Mouse (Mus musculus) stomach, embryonic 16.5 days (tissue): ENCODE measurements around the gene Grin1. TPM values are rescaled to one million over a fixed set of nuclear protein-coding genes. Genes with fewer than 3 reads are reported as not detected.
A peak's percentile ranks its signal among the peaks of the same experiment; 100 is the strongest.
"Not testable (repeated sequence)": the region's sequence is repeated elsewhere in the genome, so short reads cannot be mapped to it uniquely, and the experiment has no call there.

Experiments
- ATAC-seq: fragments of 200-750 bp; cut with Nextera tagmentation; 2 replicates; pipeline ENCODE4 v1.8.0; 2017; ENCODE audit warnings: moderate number of reproducible peaks, moderate TSS enrichment; ENCODE audit not compliant: insufficient read depth, low FRiP score
- H3K27ac ChIP-seq: fragments of 300-500 bp; sonication (generic); 2 replicates; pipeline ENCODE4 v1.5.1; 2014; ENCODE audit warnings: low read length
- H3K27me3 ChIP-seq: fragments of 300-500 bp; sonication (generic); 2 replicates; pipeline ENCODE4 v1.6.1; 2014; ENCODE audit warnings: low read length, control low read depth, mixed read lengths; ENCODE audit not compliant: control insufficient read depth, insufficient read depth
- H3K36me3 ChIP-seq: fragments of 300-500 bp; sonication (generic); 2 replicates; pipeline ENCODE4 v1.6.1; 2014; ENCODE audit warnings: low read length; ENCODE audit not compliant: control insufficient read depth, insufficient read depth
- H3K4me1 ChIP-seq: fragments of 300-500 bp; sonication (generic); 2 replicates; pipeline ENCODE4 v1.6.1; 2014; ENCODE audit warnings: low read length, control low read depth, mixed read lengths; ENCODE audit not compliant: control insufficient read depth, insufficient read depth
- H3K4me2 ChIP-seq: fragments of 300-500 bp; sonication (generic); 2 replicates; pipeline ENCODE4 v1.6.1; 2014; ENCODE audit warnings: low read depth, low read length, mixed read lengths
- H3K4me3 ChIP-seq: fragments of 300-500 bp; sonication (generic); replicated peaks from 2 replicates; pipeline ENCODE4 v1.5.1; 2014; ENCODE audit warnings: mild to moderate bottlenecking, low read length
- H3K9ac ChIP-seq: fragments of 300-500 bp; sonication (generic); 2 replicates; pipeline ENCODE4 v1.6.1; 2014; ENCODE audit warnings: low read length
- H3K9me3 ChIP-seq: fragments of 300-500 bp; sonication (generic); replicated peaks from 2 replicates; pipeline ENCODE4 v1.6.1; 2016; ENCODE audit warnings: low read length, control low read depth; ENCODE audit not compliant: control insufficient read depth
- WGBS: fragments of 180-500 bp; shearing (Covaris S2); extraction: QIAGEN DNeasy Blood & Tissue Kit; methylation state at CpG from one replicate; pipeline ENCODE4 v1.1.7; 2014; 5-methylcytosine and 5-hydroxymethylcytosine counted together
- polyA plus RNA-seq: library from polyadenylated mRNA; unstranded; fragments of >200 nt; fragmentation: Nextera tagmentation; extraction: Ambion mirVana; gene quantifications from 2 replicates; pipeline ENCODE4 v1.2.1, GENCODE M21; 2015

Grin1 gene
- polyA plus RNA-seq, 1 experiment from 2014 or later = 2.0 TPM

DNA sequence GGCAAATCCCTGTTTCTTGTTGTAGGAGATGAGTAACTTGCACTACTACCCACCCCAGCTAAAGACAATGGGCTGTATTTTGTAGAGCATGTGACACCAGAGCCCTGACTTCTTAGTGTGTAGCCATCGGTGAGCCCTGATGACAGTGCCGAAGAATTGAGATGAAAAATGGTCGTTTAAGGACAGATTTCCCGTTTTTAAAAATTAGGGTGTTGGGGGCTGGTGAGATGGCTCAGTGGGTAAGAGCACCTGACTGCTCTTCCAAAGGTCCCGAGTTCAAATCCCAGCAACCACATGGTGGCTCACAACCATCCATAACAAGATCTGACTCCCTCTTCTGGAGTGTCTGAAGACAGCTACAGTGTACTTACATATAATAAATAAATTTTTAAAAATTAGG lies 61.7 kb downstream of the Grin1 start:
- not testable (repeated sequence) for H3K9ac ChIP-seq, H3K4me2 ChIP-seq, H3K27me3 ChIP-seq, H3K27ac ChIP-seq, H3K4me3 ChIP-seq, ATAC-seq, H3K36me3 ChIP-seq, H3K9me3 ChIP-seq
- peaks cover 14% of the 10 kb centered on the region for H3K4me1 ChIP-seq
- 89% methylated on average over 5 of the region's 5 CpGs for WGBS

DNA sequence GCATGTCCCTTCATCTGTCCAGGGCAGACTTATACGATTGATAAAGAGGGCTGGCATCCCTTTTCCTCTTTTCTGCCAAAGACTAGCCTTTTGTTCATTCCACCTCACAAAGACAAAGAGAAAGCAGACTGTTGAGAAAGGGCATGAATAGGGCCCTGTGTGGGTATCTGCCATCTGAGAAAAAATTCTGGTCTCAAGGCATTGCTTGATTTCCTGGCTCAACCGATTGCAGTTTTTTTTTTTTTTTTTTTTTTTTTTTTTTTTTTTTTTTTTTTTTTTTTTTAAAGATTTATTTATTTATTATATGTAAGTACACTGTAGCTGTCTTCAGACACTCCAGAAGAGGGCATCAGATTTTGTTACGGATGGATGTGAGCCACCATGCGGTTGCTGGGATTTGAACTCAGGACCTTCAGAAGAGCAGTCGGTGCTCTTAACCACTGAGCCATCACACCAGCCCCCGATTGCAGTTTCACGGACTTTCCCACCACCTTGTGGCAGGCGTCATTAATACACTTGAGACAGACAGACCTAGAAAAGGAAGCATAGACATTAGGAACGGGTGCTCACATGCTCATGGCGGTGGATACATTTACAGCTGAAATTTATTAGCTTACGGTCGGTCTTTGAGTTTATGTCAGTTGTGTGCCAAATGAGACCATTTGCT lies 62.4 kb downstream of the Grin1 start:
- not testable (repeated sequence) for H3K36me3 ChIP-seq, H3K9me3 ChIP-seq, H3K27ac ChIP-seq, H3K27me3 ChIP-seq, ATAC-seq
- Histone ChIP-seq H3K4me2 (peak overlapping the region; percentile 81), H3K4me3 (peak overlapping the region; percentile 85), H3K4me1 (peaks cover 14% of the 10 kb centered on the region), H3K9ac (peak overlapping the region; percentile 84; the same call in 1 of the 2 replicates)
- 56% methylated on average over 12 of the region's 12 CpGs for WGBS

DNA sequence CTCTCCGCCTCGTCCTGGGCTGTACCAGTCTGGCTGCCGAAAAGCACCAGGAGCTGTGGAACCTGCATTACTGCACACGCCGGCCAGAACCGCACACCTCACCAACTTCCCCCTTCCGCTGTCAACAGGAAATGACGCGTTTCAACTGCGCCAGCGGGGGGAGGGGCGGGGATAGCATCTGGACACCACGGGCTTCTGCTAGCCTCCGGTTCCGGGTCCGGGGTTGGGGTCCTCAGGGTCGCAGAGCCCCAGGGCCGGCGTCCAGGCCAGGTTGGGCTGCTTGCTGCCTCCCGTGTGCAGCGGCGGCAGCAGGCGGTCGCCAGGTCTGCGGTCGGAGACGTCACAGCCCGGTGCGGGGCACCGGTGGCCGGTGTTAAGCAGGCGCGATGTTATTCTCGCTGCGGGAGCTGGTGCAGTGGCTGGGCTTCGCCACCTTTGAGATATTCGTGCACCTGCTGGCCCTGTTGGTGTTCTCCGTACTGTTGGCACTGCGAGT lies 63.7 kb downstream of the Grin1 start, which contains the start of gene Tmem203:
Gene Tmem203 (plus strand): TSS at position 156 of the 496 bp plus-strand sequence.
- WGBS = under 1% methylated on average over 39 of the region's 39 CpGs
- H3K36me3 ChIP-seq = no peaks in the 10 kb centered on the region
- H3K27me3 ChIP-seq = no peaks in the 10 kb centered on the region
- H3K4me3 ChIP-seq = peak within 1 kb of the TSS; percentile 85
- peak within 1 kb of the TSS; percentile 84 for H3K9ac ChIP-seq
- H3K4me2 ChIP-seq = peak within 1 kb of the TSS; percentile 91
- H3K27ac ChIP-seq = peak within 1 kb of the TSS; percentile 48
- H3K9me3 ChIP-seq = no peaks in the 10 kb centered on the region
- peaks cover 14% of the 10 kb centered on the region for H3K4me1 ChIP-seq
- peak; percentile 81 for ATAC-seq

DNA sequence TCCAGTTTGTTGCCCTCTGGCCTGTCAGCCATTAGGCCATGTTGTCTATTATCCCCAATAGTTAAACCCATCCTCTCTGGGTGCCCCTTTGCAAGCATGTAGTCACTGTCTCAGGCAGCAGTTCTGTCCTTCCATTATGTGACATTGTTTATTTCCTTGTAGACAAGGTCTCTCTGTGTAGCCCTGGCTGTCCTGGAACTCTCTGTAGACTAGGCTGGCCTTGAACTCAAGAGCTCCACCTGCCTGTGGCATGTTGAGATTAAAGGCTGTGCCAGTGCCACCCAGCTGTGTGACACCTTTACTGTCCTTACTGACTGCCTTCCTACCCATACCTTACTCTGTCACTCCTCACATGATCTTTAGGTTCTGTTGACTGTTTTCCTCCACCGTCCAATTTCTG lies 66.7 kb downstream of the Grin1 start:
- Histone ChIP-seq H3K4me2 (no peak overlapping the region), H3K9ac (no peak overlapping the region), H3K36me3 (peaks cover 11% of the 10 kb centered on the region), H3K4me1 (peaks cover 14% of the 10 kb centered on the region), H3K27me3 (no peaks in the 10 kb centered on the region), H3K27ac (no peak overlapping the region), H3K4me3 (no peak overlapping the region), H3K9me3 (no peaks in the 10 kb centered on the region)
- ATAC-seq = no peak
- 87% methylated on average over 1 of the region's 1 CpGs for WGBS

DNA sequence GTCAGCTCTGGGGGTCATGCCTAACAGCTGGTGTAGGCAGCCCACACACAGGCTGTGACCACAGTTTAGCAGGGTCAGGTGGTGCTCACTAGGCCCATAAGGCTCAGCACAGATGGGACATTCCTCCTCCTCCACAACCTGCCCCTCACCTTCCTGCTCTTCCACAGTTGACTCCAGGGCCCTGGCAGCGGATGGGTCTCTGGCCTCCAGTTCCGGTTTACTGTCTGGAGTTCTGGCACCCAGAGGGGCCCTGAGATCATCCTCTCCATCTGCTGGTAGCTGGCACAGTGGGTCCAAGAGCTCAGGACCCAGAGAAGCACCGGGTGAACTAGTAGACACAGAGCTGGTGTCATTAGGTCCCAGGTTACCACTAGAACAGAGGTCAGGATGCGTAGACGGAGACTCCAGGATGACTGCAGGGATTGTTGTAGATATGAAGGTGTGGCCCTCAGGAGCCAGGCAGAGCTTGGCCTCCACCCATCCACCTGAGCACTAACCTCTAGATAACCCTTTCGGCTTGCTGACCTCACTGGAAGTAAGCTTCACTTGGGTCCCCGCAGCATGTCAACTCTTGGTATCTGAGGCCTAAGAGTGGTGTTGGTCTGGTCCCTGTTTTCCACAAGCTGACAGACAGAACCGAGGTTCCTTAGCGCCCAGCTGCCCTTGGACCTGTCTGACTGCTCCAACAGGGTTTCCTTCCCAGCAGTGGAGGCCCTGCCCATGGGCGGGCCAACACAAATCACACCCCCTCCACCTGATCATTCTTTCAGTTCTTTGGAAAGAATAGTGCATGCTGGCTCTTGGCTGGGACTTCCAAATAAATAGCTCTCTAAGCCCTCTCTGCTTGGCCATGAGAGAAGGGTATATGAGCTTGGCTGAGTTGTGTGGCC lies 72.6 kb downstream of the Grin1 start, which contains the start of gene AL732309.1:
Gene AL732309.1 (minus strand): TSS at position 681 of the 890 bp plus-strand sequence.
- H3K9me3 ChIP-seq = no peaks in the 10 kb centered on the region
- WGBS = 78% methylated on average over 10 of the region's 10 CpGs
- peaks cover 16% of the 10 kb centered on the region for H3K4me1 ChIP-seq
- peak within 1 kb of the TSS; percentile 82 for H3K27ac ChIP-seq
- H3K36me3 ChIP-seq = peaks cover 16% of the 10 kb centered on the region
- H3K27me3 ChIP-seq = peaks cover 14% of the 10 kb centered on the region
- peak within 1 kb of the TSS; percentile 23 for H3K4me2 ChIP-seq
- peak; percentile 68; the same call in 1 of the 2 replicates for ATAC-seq
- peak within 1 kb of the TSS; percentile 12; the same call in 1 of the 2 replicates for H3K4me3 ChIP-seq
- H3K9ac ChIP-seq = peak within 1 kb of the TSS; percentile 28; the same call in 1 of the 2 replicates

DNA sequence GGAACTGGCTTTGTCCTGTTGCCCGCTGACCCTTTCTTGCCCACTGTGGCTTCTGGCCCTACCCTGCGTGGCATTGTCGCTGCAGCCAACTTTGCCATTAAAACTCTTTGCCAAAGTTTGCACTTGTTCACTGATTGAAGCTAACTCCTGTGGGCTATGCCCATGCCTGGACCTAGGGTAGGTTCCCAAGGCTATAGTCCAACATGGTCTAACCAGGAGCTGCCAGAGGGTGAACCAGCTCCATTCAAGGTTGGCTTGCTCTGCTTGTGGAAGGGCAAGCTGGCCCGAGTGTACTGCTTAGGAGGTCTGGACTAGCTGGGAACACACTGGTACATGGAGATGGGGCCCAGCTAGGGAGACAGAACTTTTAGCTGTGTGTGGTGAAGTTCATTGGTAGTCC lies 74.8 kb downstream of the Grin1 start:
- Histone ChIP-seq H3K4me2 (no peak overlapping the region), H3K9me3 (no peaks in the 10 kb centered on the region), H3K27me3 (peaks cover 15% of the 10 kb centered on the region), H3K9ac (no peak overlapping the region), H3K27ac (no peak overlapping the region), H3K4me3 (no peak overlapping the region), H3K36me3 (peaks cover 11% of the 10 kb centered on the region; the same call in 1 of the 2 replicates), H3K4me1 (peaks cover 30% of the 10 kb centered on the region)
- WGBS = 84% methylated on average over 4 of the region's 4 CpGs
- no peak for ATAC-seq

DNA sequence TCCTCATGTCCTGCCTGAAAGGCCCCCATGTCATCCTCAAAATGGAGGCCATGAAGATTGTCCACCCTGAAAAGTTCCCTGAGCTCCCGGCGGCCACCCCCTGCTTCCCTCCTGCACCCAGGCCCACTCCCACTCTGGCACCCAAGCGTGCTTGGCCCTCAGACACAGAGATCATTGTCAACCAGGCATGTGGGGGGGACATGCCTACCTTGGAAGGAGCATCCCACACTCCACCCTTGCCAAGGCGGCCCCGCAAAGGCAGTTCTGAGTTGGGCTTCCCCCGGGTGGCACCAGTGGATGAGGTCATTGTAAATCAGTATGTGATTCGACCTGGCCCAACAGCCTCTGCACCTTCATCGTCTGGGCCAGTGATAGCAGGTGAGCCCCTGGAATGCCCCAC lies 75.6 kb downstream of the Grin1 start:
- H3K4me2 ChIP-seq = no peak overlapping the region; the same call in 1 of the 2 replicates
- ATAC-seq = no peak
- no peak overlapping the region; the same call in 1 of the 2 replicates for H3K9ac ChIP-seq
- H3K36me3 ChIP-seq = peaks cover 5% of the 10 kb centered on the region; the same call in 1 of the 2 replicates
- WGBS = 71% methylated on average over 8 of the region's 8 CpGs
- H3K4me3 ChIP-seq = no peak overlapping the region
- H3K9me3 ChIP-seq = no peaks in the 10 kb centered on the region
- no peak overlapping the region for H3K27ac ChIP-seq
- peaks cover 15% of the 10 kb centered on the region for H3K27me3 ChIP-seq
- peaks cover 33% of the 10 kb centered on the region for H3K4me1 ChIP-seq

DNA sequence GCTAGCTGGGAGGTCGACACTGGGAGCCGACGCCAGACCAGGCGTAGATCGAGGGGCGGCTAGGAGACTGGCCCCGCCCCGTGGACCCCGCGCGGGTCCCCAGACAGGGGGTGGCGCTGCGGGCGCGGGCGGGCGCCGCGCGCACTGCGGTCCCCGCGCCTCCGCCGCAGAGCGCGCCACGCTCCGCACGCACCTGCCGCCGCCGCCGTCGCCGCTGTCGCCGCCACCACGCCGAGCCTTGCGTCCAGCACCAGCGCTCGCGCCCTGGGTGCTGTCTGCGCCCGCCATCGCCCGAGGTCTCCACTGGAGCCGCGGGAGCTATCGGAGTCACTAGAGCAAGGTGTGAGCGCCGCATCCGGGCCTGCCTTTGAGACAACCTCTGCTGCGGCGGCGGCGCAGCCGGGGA lies 76.9 kb downstream of the Grin1 start, which contains the start of the genes Rnf208 and Cysrt1:
Gene Rnf208 (plus strand): TSS at position 155 of the 406 bp plus-strand sequence.
Gene Cysrt1 (minus strand): TSS at position 352 of the 406 bp plus-strand sequence.
- ATAC-seq = no peak
- H3K4me1 ChIP-seq = peaks cover 33% of the 10 kb centered on the region
- no peaks in the 10 kb centered on the region for H3K9me3 ChIP-seq
- H3K36me3 ChIP-seq = 0 out of 2 replicates have a peak, but pooled peaks cover 5% of the 10 kb centered on the region
- peak within 1 kb of the TSS; percentile 70 for H3K27ac ChIP-seq
- WGBS = under 1% methylated on average over 42 of the region's 59 CpGs
- H3K4me3 ChIP-seq = peak within 1 kb of the TSS; percentile 57
- peak within 1 kb of the TSS; percentile 96 for H3K4me2 ChIP-seq
- peak within 1 kb of the TSS; percentile 80 for H3K9ac ChIP-seq
- peaks cover 15% of the 10 kb centered on the region for H3K27me3 ChIP-seq
